Mouse (Mus musculus): ENCODE measurements around the gene Gm37240. TPM values are rescaled to one million over a fixed set of nuclear protein-coding genes. Genes with fewer than 3 reads are reported as not detected.
"Not testable (repeated sequence)": the region's sequence is repeated elsewhere in the genome, so short reads cannot be mapped to it uniquely, and the experiment has no call there.

Gene Gm37240
- total and polyA plus RNA-seq, 3 experiments: not detected

DNA sequence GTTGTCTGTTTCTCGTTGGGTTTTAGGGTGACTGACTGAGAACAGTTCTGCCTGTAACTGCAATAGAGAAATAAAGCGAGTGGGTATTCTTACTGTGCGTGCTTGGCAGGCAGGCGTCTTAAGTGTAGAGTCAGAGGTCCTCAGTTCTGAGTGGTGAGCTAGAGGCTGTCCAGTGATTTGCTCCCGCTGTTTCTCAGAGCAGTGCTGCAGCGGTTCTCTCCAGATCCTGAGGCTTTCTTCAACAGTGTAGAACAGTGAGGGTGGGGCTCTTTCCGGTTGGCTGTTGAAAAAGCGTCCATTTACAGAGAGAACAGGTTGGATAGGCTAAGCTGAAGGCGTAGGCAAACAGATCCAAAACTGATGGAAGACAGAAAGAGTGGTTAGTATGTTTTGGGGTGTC lies 1012.0 kb downstream of the Gm37240 start:
- no peak for DNase-seq (ENCODE audit: low spot score)
- peaks cover 39% of the 10 kb centered on the region for H3K36me3 ChIP-seq (replicated peaks)
- H3K4me1 ChIP-seq (ENCODE audit: insufficient read depth, low read depth, low read length): no peaks in the 10 kb centered on the region
- no peak for ATAC-seq (ENCODE audit: extremely low read depth, insufficient number of reproducible peaks, low FRiP score, poor library complexity, severe bottlenecking)
- H3K4me3 ChIP-seq (ENCODE audit: low read depth, low read length): no peak overlapping the region
- H3K9me3 ChIP-seq (replicated peaks): no peaks in the 10 kb centered on the region
- H3K27me3 ChIP-seq (ENCODE audit: insufficient read depth, low read length): no peaks in the 10 kb centered on the region
- TF ChIP-seq POLR2AphosphoS5 (IDR thresholded peaks at IDR 0.05; ENCODE audit: insufficient replicate concordance, low read depth, low read length) (no peak), TAL1 (conservative IDR thresholded peaks at IDR 0.05; ENCODE audit: low read depth, low read length) (no peak), GATA2 (IDR thresholded peaks at IDR 0.05; ENCODE audit: borderline replicate concordance, low read depth, low read length) (no peak), GATA1 (IDR thresholded peaks at IDR 0.05; ENCODE audit: borderline replicate concordance, low read length) (no peak), CTCF (IDR thresholded peaks at IDR 0.05; ENCODE audit: low read depth, low read length) (no peak)

DNA sequence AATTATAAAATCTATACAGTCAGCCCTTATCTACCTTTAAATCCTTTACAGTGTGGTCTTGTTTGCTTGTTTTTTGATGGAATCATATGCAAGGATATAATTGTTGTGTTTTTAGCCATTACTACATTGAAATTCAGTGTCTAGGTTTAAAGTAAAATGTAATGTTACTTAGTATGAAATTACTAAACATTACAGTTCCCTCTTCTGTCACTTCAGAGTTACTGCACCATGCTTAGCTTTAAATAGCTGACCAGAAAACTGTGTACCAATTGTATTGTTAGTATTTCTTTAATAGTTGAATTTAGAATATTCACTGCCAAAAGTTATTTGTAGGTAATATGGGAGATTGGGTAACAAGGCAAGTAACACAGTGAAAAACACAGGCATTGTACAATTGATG lies 1017.2 kb downstream of the Gm37240 start:
- H3K4me3 ChIP-seq (ENCODE audit: low read depth, low read length): no peak overlapping the region
- H3K4me1 ChIP-seq (ENCODE audit: insufficient read depth, low read depth, low read length): peaks cover 12% of the 10 kb centered on the region
- ATAC-seq (ENCODE audit: extremely low read depth, insufficient number of reproducible peaks, low FRiP score, poor library complexity, severe bottlenecking): no peak
- H3K9me3 ChIP-seq (replicated peaks): no peaks in the 10 kb centered on the region
- no peak for DNase-seq (ENCODE audit: low spot score)
- H3K36me3 ChIP-seq (replicated peaks): peaks cover 52% of the 10 kb centered on the region
- no peaks in the 10 kb centered on the region for H3K27me3 ChIP-seq (ENCODE audit: insufficient read depth, low read length)
- TF ChIP-seq CTCF (IDR thresholded peaks at IDR 0.05; ENCODE audit: low read depth, low read length): no peak
- TF ChIP-seq GATA1 (IDR thresholded peaks at IDR 0.05; ENCODE audit: borderline replicate concordance, low read length): no peak
- no peak for TF ChIP-seq TAL1 (conservative IDR thresholded peaks at IDR 0.05; ENCODE audit: low read depth, low read length)
- TF ChIP-seq GATA2 (IDR thresholded peaks at IDR 0.05; ENCODE audit: borderline replicate concordance, low read depth, low read length): no peak
- TF ChIP-seq POLR2AphosphoS5 (IDR thresholded peaks at IDR 0.05; ENCODE audit: insufficient replicate concordance, low read depth, low read length): no peak

DNA sequence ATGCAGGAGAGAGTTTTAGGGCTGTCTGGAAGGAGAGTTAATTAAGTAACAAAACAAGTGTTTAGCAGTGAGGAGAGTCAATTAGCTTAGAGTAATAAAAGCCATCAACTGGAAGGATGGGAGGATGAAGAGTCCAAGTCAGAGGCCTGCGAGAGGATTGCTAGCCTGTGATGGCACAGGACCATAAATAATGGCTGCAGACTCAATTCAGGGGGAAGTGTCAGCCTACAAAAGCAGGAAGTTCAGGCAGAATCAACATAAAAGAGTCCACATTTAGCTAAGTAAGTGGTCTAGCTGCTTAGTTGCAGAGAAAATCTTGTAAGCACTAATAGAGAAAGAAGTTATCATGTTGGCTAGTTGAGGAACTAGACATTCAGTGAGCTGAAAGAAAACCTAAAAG lies 1019.3 kb downstream of the Gm37240 start:
- DNase-seq (ENCODE audit: low spot score) (no peak), ATAC-seq (ENCODE audit: extremely low read depth, insufficient number of reproducible peaks, low FRiP score, poor library complexity, severe bottlenecking) (no peak)
- peaks cover 54% of the 10 kb centered on the region for H3K36me3 ChIP-seq (replicated peaks)
- peaks cover 12% of the 10 kb centered on the region for H3K4me1 ChIP-seq (ENCODE audit: insufficient read depth, low read depth, low read length)
- TF ChIP-seq GATA1 (IDR thresholded peaks at IDR 0.05; ENCODE audit: borderline replicate concordance, low read length): no peak
- no peaks in the 10 kb centered on the region for H3K27me3 ChIP-seq (ENCODE audit: insufficient read depth, low read length)
- H3K4me3 ChIP-seq (ENCODE audit: low read depth, low read length): no peak overlapping the region
- H3K9me3 ChIP-seq (replicated peaks): no peaks in the 10 kb centered on the region

DNA sequence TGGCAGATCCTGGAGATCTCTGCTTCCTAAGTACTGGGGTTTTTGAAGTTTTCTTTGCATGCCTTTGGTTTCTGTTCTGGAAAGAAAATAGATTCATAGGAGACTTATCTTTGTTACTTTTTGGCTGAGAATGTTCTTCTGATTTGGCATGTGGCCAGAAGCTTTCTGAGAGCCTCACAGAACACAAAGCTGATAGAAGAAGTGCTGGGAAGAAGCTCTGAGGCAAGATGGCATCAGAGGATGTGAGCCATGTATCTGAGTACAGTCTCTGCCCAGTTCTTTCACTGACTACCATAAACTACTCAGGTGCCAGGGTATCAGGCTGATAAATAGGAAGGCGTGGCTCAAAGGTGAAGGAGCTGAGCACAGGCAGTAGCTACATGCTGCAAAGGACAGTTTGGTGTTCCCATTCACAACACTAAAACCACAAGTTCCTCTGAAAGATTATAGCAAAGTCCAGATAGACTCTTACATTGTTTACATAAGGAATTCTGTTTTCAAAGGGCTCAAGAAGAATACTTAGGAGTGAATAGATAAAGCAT lies 1019.8 kb downstream of the Gm37240 start:
- peaks cover 51% of the 10 kb centered on the region for H3K36me3 ChIP-seq (replicated peaks)
- no peaks in the 10 kb centered on the region for H3K27me3 ChIP-seq (ENCODE audit: insufficient read depth, low read length)
- H3K9me3 ChIP-seq (replicated peaks): no peaks in the 10 kb centered on the region
- H3K4me1 ChIP-seq (ENCODE audit: insufficient read depth, low read depth, low read length): peaks cover 12% of the 10 kb centered on the region
- DNase-seq (ENCODE audit: low spot score) (no peak), ATAC-seq (ENCODE audit: extremely low read depth, insufficient number of reproducible peaks, low FRiP score, poor library complexity, severe bottlenecking) (no peak)
- TF ChIP-seq GATA2 (IDR thresholded peaks at IDR 0.05; ENCODE audit: borderline replicate concordance, low read depth, low read length) (no peak), POLR2AphosphoS5 (IDR thresholded peaks at IDR 0.05; ENCODE audit: insufficient replicate concordance, low read depth, low read length) (no peak), TAL1 (conservative IDR thresholded peaks at IDR 0.05; ENCODE audit: low read depth, low read length) (no peak), GATA1 (IDR thresholded peaks at IDR 0.05; ENCODE audit: borderline replicate concordance, low read length) (no peak), CTCF (IDR thresholded peaks at IDR 0.05; ENCODE audit: low read depth, low read length) (no peak)
- no peak overlapping the region for H3K4me3 ChIP-seq (ENCODE audit: low read depth, low read length)

DNA sequence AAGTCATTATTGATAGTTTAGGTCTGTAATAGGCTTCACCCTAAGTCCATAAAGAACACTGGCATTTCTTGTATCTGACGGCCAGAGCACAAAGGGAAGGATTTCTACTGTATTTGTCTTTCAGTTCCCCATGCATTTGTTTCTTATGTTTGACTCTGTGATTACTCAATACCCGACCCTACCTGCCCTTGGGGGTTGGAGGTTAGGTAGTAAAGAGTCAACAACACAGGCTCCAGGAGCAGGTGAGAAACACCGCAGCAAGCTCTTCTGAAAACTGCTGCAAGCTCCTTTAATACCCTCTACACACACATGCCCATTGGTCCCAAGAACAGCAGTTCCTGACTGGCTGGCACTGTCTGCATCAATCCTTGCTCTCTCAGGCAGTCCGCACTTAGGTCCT lies 1020.5 kb downstream of the Gm37240 start:
- no peak for TF ChIP-seq POLR2AphosphoS5 (IDR thresholded peaks at IDR 0.05; ENCODE audit: insufficient replicate concordance, low read depth, low read length)
- no peak for TF ChIP-seq GATA2 (IDR thresholded peaks at IDR 0.05; ENCODE audit: borderline replicate concordance, low read depth, low read length)
- Histone ChIP-seq H3K4me3 (ENCODE audit: low read depth, low read length) (no peak overlapping the region), H3K4me1 (ENCODE audit: insufficient read depth, low read depth, low read length) (peaks cover 12% of the 10 kb centered on the region), H3K36me3 (replicated peaks) (peaks cover 50% of the 10 kb centered on the region), H3K27me3 (ENCODE audit: insufficient read depth, low read length) (no peaks in the 10 kb centered on the region), H3K9me3 (replicated peaks) (no peaks in the 10 kb centered on the region)
- DNase-seq (ENCODE audit: low spot score) (no peak), ATAC-seq (ENCODE audit: extremely low read depth, insufficient number of reproducible peaks, low FRiP score, poor library complexity, severe bottlenecking) (no peak)

DNA sequence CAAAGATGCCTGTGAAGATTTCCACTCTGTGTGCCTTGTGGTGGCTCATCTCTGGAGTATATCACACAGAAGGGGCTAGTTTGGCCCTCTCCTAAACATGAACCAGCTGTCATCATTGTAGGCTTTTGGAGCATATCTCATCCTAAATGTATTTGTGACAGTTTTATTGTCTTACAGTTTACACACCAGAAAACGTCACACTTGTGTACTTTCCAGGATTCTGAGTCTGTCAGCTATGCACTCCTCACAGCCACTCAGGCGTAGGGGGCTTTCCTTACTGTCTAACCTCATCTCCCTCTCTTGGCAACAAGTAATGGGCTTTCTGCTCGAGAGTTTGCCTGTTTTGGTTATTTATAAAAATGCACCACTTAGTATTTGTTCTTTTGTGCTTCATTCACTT lies 1021.6 kb downstream of the Gm37240 start:
- Histone ChIP-seq H3K36me3 (replicated peaks) (peaks cover 47% of the 10 kb centered on the region), H3K9me3 (replicated peaks) (no peaks in the 10 kb centered on the region), H3K27me3 (ENCODE audit: insufficient read depth, low read length) (no peaks in the 10 kb centered on the region), H3K4me1 (ENCODE audit: insufficient read depth, low read depth, low read length) (peaks cover 13% of the 10 kb centered on the region), H3K4me3 (ENCODE audit: low read depth, low read length) (no peak overlapping the region)
- TF ChIP-seq CTCF (IDR thresholded peaks at IDR 0.05; ENCODE audit: low read depth, low read length) (no peak), GATA2 (IDR thresholded peaks at IDR 0.05; ENCODE audit: borderline replicate concordance, low read depth, low read length) (no peak), TAL1 (conservative IDR thresholded peaks at IDR 0.05; ENCODE audit: low read depth, low read length) (no peak)
- no peak for DNase-seq (ENCODE audit: low spot score)
- ATAC-seq (ENCODE audit: extremely low read depth, insufficient number of reproducible peaks, low FRiP score, poor library complexity, severe bottlenecking): no peak

DNA sequence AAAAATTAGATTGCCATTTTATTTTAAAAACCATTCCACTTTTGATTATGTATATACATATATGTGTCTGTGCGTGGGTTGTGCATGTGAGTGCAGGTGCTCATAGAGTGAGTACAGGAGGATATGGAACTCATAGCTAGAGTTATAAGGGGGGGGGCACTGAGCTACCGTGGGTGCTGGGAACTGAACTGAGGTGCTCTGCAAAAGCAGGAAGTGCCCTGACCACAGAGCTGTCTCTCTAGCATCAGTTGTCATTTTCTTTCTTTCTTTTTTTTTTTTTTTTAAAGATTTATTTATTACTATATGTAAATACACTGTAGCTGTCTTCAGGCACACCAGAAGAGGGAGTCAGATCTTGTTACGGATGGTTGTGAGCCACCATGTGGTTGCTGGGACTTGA lies 1025.5 kb downstream of the Gm37240 start:
- not testable (repeated sequence) for DNase-seq (ENCODE audit: low spot score); H3K9me3 ChIP-seq (replicated peaks); H3K27me3 ChIP-seq (ENCODE audit: insufficient read depth, low read length); ATAC-seq (ENCODE audit: extremely low read depth, insufficient number of reproducible peaks, low FRiP score, poor library complexity, severe bottlenecking); H3K4me3 ChIP-seq (ENCODE audit: low read depth, low read length)
- Histone ChIP-seq H3K36me3 (replicated peaks) (peaks cover 28% of the 10 kb centered on the region), H3K4me1 (ENCODE audit: insufficient read depth, low read depth, low read length) (peaks cover 22% of the 10 kb centered on the region)
